Mouse (Mus musculus): ENCODE results near the gene Retreg3. TPM values are rescaled to one million over a fixed set of nuclear protein-coding genes. Genes with fewer than 3 reads are reported as not detected.

The Retreg3 gene
- polyA plus RNA-seq, 2 experiments = 11.3 to 53.6 TPM

GRCm38 (mm10) chr11:101120545-101121188 lies 974 bp upstream of the Retreg3 start:
- H3K36me3 ChIP-seq (ENCODE audit: control insufficient read depth, insufficient read depth, low read length) = peaks cover 27% of the 10 kb centered on the region
- TF ChIP-seq POLR2A (IDR thresholded peaks at IDR 0.05; ENCODE audit: borderline replicate concordance, extremely low read depth, insufficient read depth, insufficient read length) = no peak
- H3K27me3 ChIP-seq (ENCODE audit: control insufficient read depth, insufficient read depth, low read length) = no peaks in the 10 kb centered on the region
- H3K9ac ChIP-seq (ENCODE audit: low read depth, low read length, severe bottlenecking) = peak overlapping the region; percentile 75
- ATAC-seq (ENCODE audit: low FRiP score, low read depth) (no peak), DNase-seq (ENCODE audit: low spot score) (no peak)
- H3K4me2 ChIP-seq (replicated peaks; ENCODE audit: low read depth, low read length, severe bottlenecking) = peak overlapping the region; percentile 79
- H3K4me1 ChIP-seq (ENCODE audit: control insufficient read depth, insufficient read depth, low read length) = peaks cover 18% of the 10 kb centered on the region
- H3K27ac ChIP-seq (replicated peaks; ENCODE audit: low read depth, low read length) = peak overlapping the region; percentile 88
- no peaks in the 10 kb centered on the region for H3K9me3 ChIP-seq (ENCODE audit: control insufficient read depth, low read length)
- 23% methylated on average over 19 of the region's 19 CpGs for whole genome bisulfite sequencing
- H3K4me3 ChIP-seq (replicated peaks; ENCODE audit: low read length) = peak overlapping the region; percentile 91

GRCm38 (mm10) chr11:101119131-101119760 lies 447 bp downstream of the Retreg3 start:
- ATAC-seq (ENCODE audit: low FRiP score, low read depth) = peak; percentile 54
- WGBS = under 1% methylated on average over 26 of the region's 39 CpGs
- Histone ChIP-seq H3K4me2 (replicated peaks; ENCODE audit: low read depth, low read length, severe bottlenecking) (peak overlapping the region; percentile 88), H3K27me3 (ENCODE audit: control insufficient read depth, insufficient read depth, low read length) (no peaks in the 10 kb centered on the region), H3K4me1 (ENCODE audit: control insufficient read depth, insufficient read depth, low read length) (peaks cover 18% of the 10 kb centered on the region), H3K36me3 (ENCODE audit: control insufficient read depth, insufficient read depth, low read length) (peaks cover 19% of the 10 kb centered on the region; the same call in 1 of the 2 replicates), H3K4me3 (replicated peaks; ENCODE audit: low read length) (peak overlapping the region; percentile 91), H3K9me3 (ENCODE audit: control insufficient read depth, low read length) (no peaks in the 10 kb centered on the region), H3K27ac (replicated peaks; ENCODE audit: low read depth, low read length) (peak overlapping the region; percentile 50; the same call in 1 of the 2 replicates), H3K9ac (ENCODE audit: low read depth, low read length, severe bottlenecking) (peak overlapping the region; percentile 83)
- no peak for DNase-seq (ENCODE audit: low spot score)
- 0 out of 2 replicates have a peak, but pooled peaks have one; percentile 28 for TF ChIP-seq POLR2A (IDR thresholded peaks at IDR 0.05; ENCODE audit: borderline replicate concordance, extremely low read depth, insufficient read depth, insufficient read length)

GRCm38 (mm10) chr11:101118105-101118504 lies 1.6 kb downstream of the Retreg3 start:
- DNase-seq (ENCODE audit: low spot score) = no peak
- Histone ChIP-seq H3K4me2 (replicated peaks; ENCODE audit: low read depth, low read length, severe bottlenecking) (peak overlapping the region; percentile 88), H3K4me3 (replicated peaks; ENCODE audit: low read length) (peak overlapping the region; percentile 91; the same call in 1 of the 2 replicates), H3K27ac (replicated peaks; ENCODE audit: low read depth, low read length) (no peak overlapping the region), H3K36me3 (ENCODE audit: control insufficient read depth, insufficient read depth, low read length) (peaks cover 12% of the 10 kb centered on the region; the same call in 1 of the 2 replicates), H3K9me3 (ENCODE audit: control insufficient read depth, low read length) (no peaks in the 10 kb centered on the region), H3K4me1 (ENCODE audit: control insufficient read depth, insufficient read depth, low read length) (peaks cover 18% of the 10 kb centered on the region), H3K27me3 (ENCODE audit: control insufficient read depth, insufficient read depth, low read length) (no peaks in the 10 kb centered on the region), H3K9ac (ENCODE audit: low read depth, low read length, severe bottlenecking) (no peak overlapping the region)
- WGBS = 52% methylated on average over 4 of the region's 4 CpGs
- TF ChIP-seq POLR2A (IDR thresholded peaks at IDR 0.05; ENCODE audit: borderline replicate concordance, extremely low read depth, insufficient read depth, insufficient read length) = no peak
- ATAC-seq (ENCODE audit: low FRiP score, low read depth) = no peak

- DNase-seq (ENCODE audit: low spot score) (no peak), ATAC-seq (ENCODE audit: low FRiP score, low read depth) (no peak)
- H3K27ac ChIP-seq (replicated peaks; ENCODE audit: low read depth, low read length) = no peak overlapping the region
- H3K36me3 ChIP-seq (ENCODE audit: control insufficient read depth, insufficient read depth, low read length) = peaks cover 9% of the 10 kb centered on the region; the same call in 1 of the 2 replicates
- WGBS = 78% methylated on average over 2 of the region's 2 CpGs
- H3K4me1 ChIP-seq (ENCODE audit: control insufficient read depth, insufficient read depth, low read length) = peaks cover 12% of the 10 kb centered on the region
- no peak for TF ChIP-seq POLR2A (IDR thresholded peaks at IDR 0.05; ENCODE audit: borderline replicate concordance, extremely low read depth, insufficient read depth, insufficient read length)
- no peak overlapping the region for H3K4me3 ChIP-seq (replicated peaks; ENCODE audit: low read length)
- H3K9ac ChIP-seq (ENCODE audit: low read depth, low read length, severe bottlenecking) = no peak overlapping the region
- H3K9me3 ChIP-seq (ENCODE audit: control insufficient read depth, low read length) = no peaks in the 10 kb centered on the region
- no peak overlapping the region for H3K4me2 ChIP-seq (replicated peaks; ENCODE audit: low read depth, low read length, severe bottlenecking)
- H3K27me3 ChIP-seq (ENCODE audit: control insufficient read depth, insufficient read depth, low read length) = no peaks in the 10 kb centered on the region
Observed at GRCm38 (mm10) chr11:101115564-101115963, 4.1 kb downstream of the Retreg3 start.

GRCm38 (mm10) chr11:101112186-101112585 lies 7.5 kb downstream of the Retreg3 start:
- Histone ChIP-seq H3K4me1 (ENCODE audit: control insufficient read depth, insufficient read depth, low read length) (no peaks in the 10 kb centered on the region), H3K9me3 (ENCODE audit: control insufficient read depth, low read length) (no peaks in the 10 kb centered on the region), H3K27ac (replicated peaks; ENCODE audit: low read depth, low read length) (no peak overlapping the region), H3K4me2 (replicated peaks; ENCODE audit: low read depth, low read length, severe bottlenecking) (no peak overlapping the region), H3K27me3 (ENCODE audit: control insufficient read depth, insufficient read depth, low read length) (no peaks in the 10 kb centered on the region), H3K36me3 (ENCODE audit: control insufficient read depth, insufficient read depth, low read length) (peaks cover 9% of the 10 kb centered on the region; the same call in 1 of the 2 replicates), H3K9ac (ENCODE audit: low read depth, low read length, severe bottlenecking) (no peak overlapping the region), H3K4me3 (replicated peaks; ENCODE audit: low read length) (no peak overlapping the region)
- TF ChIP-seq POLR2A (IDR thresholded peaks at IDR 0.05; ENCODE audit: borderline replicate concordance, extremely low read depth, insufficient read depth, insufficient read length) = no peak
- ATAC-seq (ENCODE audit: low FRiP score, low read depth) (no peak), DNase-seq (ENCODE audit: low spot score) (no peak)
- WGBS = 85% methylated on average over 3 of the region's 3 CpGs

Data from limb, embryonic 14.5 days (tissue).